Mouse (Mus musculus): ENCODE data around the gene Fchsd2. TPM values are rescaled to one million over a fixed set of nuclear protein-coding genes. Genes with fewer than 3 reads are reported as not detected.

Gene Fchsd2
- polyA plus RNA-seq, 1 experiment from 2014 or later: 28.5 TPM

- Histone ChIP-seq H3K9me3 (ENCODE audit: control insufficient read depth, low read length) (no peaks in the 10 kb centered on the region), H3K27me3 (ENCODE audit: control insufficient read depth, insufficient read depth, low read length) (no peaks in the 10 kb centered on the region), H3K9ac (ENCODE audit: low read length) (no peak overlapping the region), H3K4me2 (ENCODE audit: low read depth) (no peak overlapping the region), H3K36me3 (ENCODE audit: control insufficient read depth, insufficient read depth, low read length) (no peaks in the 10 kb centered on the region), H3K27ac (ENCODE audit: low read depth, low read length) (no peak overlapping the region), H3K4me1 (ENCODE audit: control insufficient read depth, insufficient read depth, low read length) (no peaks in the 10 kb centered on the region), H3K4me3 (ENCODE audit: low read depth, low read length) (no peak overlapping the region)
- DNase-seq (ENCODE audit: low spot score): no peak
- WGBS: 79% methylated on average over 4 of the region's 4 CpGs
- no peak for ATAC-seq (ENCODE audit: insufficient read depth, low FRiP score, low TSS enrichment)
These were observed 6.9 kb upstream of the Fchsd2 start for GRCm38 (mm10) chr7:101085779-101086178.

- H3K4me2 ChIP-seq (ENCODE audit: low read depth): no peak overlapping the region
These were observed 4.0 kb upstream of the Fchsd2 start for GRCm38 (mm10) chr7:101088687-101089086.

GRCm38 (mm10) chr7:101089242-101089641, 3.4 kb upstream of the Fchsd2 start:
- Histone ChIP-seq H3K27ac (ENCODE audit: low read depth, low read length) (no peak overlapping the region), H3K27me3 (ENCODE audit: control insufficient read depth, insufficient read depth, low read length) (no peaks in the 10 kb centered on the region), H3K36me3 (ENCODE audit: control insufficient read depth, insufficient read depth, low read length) (no peaks in the 10 kb centered on the region), H3K4me3 (ENCODE audit: low read depth, low read length) (no peak overlapping the region), H3K4me1 (ENCODE audit: control insufficient read depth, insufficient read depth, low read length) (no peaks in the 10 kb centered on the region), H3K4me2 (ENCODE audit: low read depth) (no peak overlapping the region), H3K9ac (ENCODE audit: low read length) (no peak overlapping the region), H3K9me3 (ENCODE audit: control insufficient read depth, low read length) (no peaks in the 10 kb centered on the region)
- WGBS: 88% methylated on average over 3 of the region's 3 CpGs
- DNase-seq (ENCODE audit: low spot score) (no peak), ATAC-seq (ENCODE audit: insufficient read depth, low FRiP score, low TSS enrichment) (no peak)

More at GRCm38 (mm10) chr7:101088687-101089086, 4.0 kb upstream of the Fchsd2 start:
- H3K27ac ChIP-seq (ENCODE audit: low read depth, low read length): no peak overlapping the region
- H3K36me3 ChIP-seq (ENCODE audit: control insufficient read depth, insufficient read depth, low read length): no peaks in the 10 kb centered on the region
- ATAC-seq (ENCODE audit: insufficient read depth, low FRiP score, low TSS enrichment) (no peak), DNase-seq (ENCODE audit: low spot score) (no peak)
- 79% methylated on average over 4 of the region's 4 CpGs for WGBS
- H3K27me3 ChIP-seq (ENCODE audit: control insufficient read depth, insufficient read depth, low read length): no peaks in the 10 kb centered on the region
- H3K4me1 ChIP-seq (ENCODE audit: control insufficient read depth, insufficient read depth, low read length): no peaks in the 10 kb centered on the region
- no peaks in the 10 kb centered on the region for H3K9me3 ChIP-seq (ENCODE audit: control insufficient read depth, low read length)
- no peak overlapping the region for H3K4me3 ChIP-seq (ENCODE audit: low read depth, low read length)
- no peak overlapping the region for H3K9ac ChIP-seq (ENCODE audit: low read length)

- DNase-seq (ENCODE audit: low spot score) (no peak), ATAC-seq (ENCODE audit: insufficient read depth, low FRiP score, low TSS enrichment) (no peak)
- H3K27me3 ChIP-seq (ENCODE audit: control insufficient read depth, insufficient read depth, low read length): no peaks in the 10 kb centered on the region
- no peaks in the 10 kb centered on the region for H3K36me3 ChIP-seq (ENCODE audit: control insufficient read depth, insufficient read depth, low read length)
- no peaks in the 10 kb centered on the region for H3K4me1 ChIP-seq (ENCODE audit: control insufficient read depth, insufficient read depth, low read length)
- 78% methylated on average over 3 of the region's 3 CpGs for WGBS
- H3K9me3 ChIP-seq (ENCODE audit: control insufficient read depth, low read length): no peaks in the 10 kb centered on the region
- H3K9ac ChIP-seq (ENCODE audit: low read length): no peak overlapping the region
- no peak overlapping the region for H3K4me3 ChIP-seq (ENCODE audit: low read depth, low read length)
- no peak overlapping the region for H3K4me2 ChIP-seq (ENCODE audit: low read depth)
- H3K27ac ChIP-seq (ENCODE audit: low read depth, low read length): no peak overlapping the region
These were observed 568 bp downstream of the Fchsd2 start for GRCm38 (mm10) chr7:101093231-101093630.

GRCm38 (mm10) chr7:101094746-101095145, 2.1 kb downstream of the Fchsd2 start:
- H3K9ac ChIP-seq (ENCODE audit: low read length): no peak overlapping the region
- H3K27me3 ChIP-seq (ENCODE audit: control insufficient read depth, insufficient read depth, low read length): no peaks in the 10 kb centered on the region
- no peak overlapping the region for H3K4me2 ChIP-seq (ENCODE audit: low read depth)
- DNase-seq (ENCODE audit: low spot score): no peak
- no peak overlapping the region for H3K27ac ChIP-seq (ENCODE audit: low read depth, low read length)
- H3K9me3 ChIP-seq (ENCODE audit: control insufficient read depth, low read length): no peaks in the 10 kb centered on the region
- H3K4me1 ChIP-seq (ENCODE audit: control insufficient read depth, insufficient read depth, low read length): no peaks in the 10 kb centered on the region
- WGBS: 56% methylated on average over 1 of the region's 1 CpGs
- ATAC-seq (ENCODE audit: insufficient read depth, low FRiP score, low TSS enrichment): no peak
- no peaks in the 10 kb centered on the region for H3K36me3 ChIP-seq (ENCODE audit: control insufficient read depth, insufficient read depth, low read length)
- H3K4me3 ChIP-seq (ENCODE audit: low read depth, low read length): no peak overlapping the region

- Histone ChIP-seq H3K4me3 (ENCODE audit: low read depth, low read length) (no peak overlapping the region), H3K4me1 (ENCODE audit: control insufficient read depth, insufficient read depth, low read length) (no peaks in the 10 kb centered on the region), H3K4me2 (ENCODE audit: low read depth) (no peak overlapping the region), H3K27ac (ENCODE audit: low read depth, low read length) (no peak overlapping the region), H3K36me3 (ENCODE audit: control insufficient read depth, insufficient read depth, low read length) (no peaks in the 10 kb centered on the region), H3K9me3 (ENCODE audit: control insufficient read depth, low read length) (no peaks in the 10 kb centered on the region), H3K27me3 (ENCODE audit: control insufficient read depth, insufficient read depth, low read length) (no peaks in the 10 kb centered on the region), H3K9ac (ENCODE audit: low read length) (no peak overlapping the region)
- ATAC-seq (ENCODE audit: insufficient read depth, low FRiP score, low TSS enrichment) (no peak), DNase-seq (ENCODE audit: low spot score) (no peak)
- WGBS: 88% methylated on average over 5 of the region's 5 CpGs
These were observed 2.9 kb downstream of the Fchsd2 start for GRCm38 (mm10) chr7:101095560-101095959.

- no peaks in the 10 kb centered on the region for H3K27me3 ChIP-seq (ENCODE audit: control insufficient read depth, insufficient read depth, low read length)
- H3K4me1 ChIP-seq (ENCODE audit: control insufficient read depth, insufficient read depth, low read length): no peaks in the 10 kb centered on the region
- ATAC-seq (ENCODE audit: insufficient read depth, low FRiP score, low TSS enrichment): no peak
- H3K9me3 ChIP-seq (ENCODE audit: control insufficient read depth, low read length): no peaks in the 10 kb centered on the region
- 96% methylated on average over 2 of the region's 2 CpGs for WGBS
- H3K4me3 ChIP-seq (ENCODE audit: low read depth, low read length): no peak overlapping the region
- H3K27ac ChIP-seq (ENCODE audit: low read depth, low read length): no peak overlapping the region
- H3K4me2 ChIP-seq (ENCODE audit: low read depth): no peak overlapping the region
- no peaks in the 10 kb centered on the region for H3K36me3 ChIP-seq (ENCODE audit: control insufficient read depth, insufficient read depth, low read length)
- DNase-seq (ENCODE audit: low spot score): no peak
- H3K9ac ChIP-seq (ENCODE audit: low read length): no peak overlapping the region
These were observed 3.9 kb downstream of the Fchsd2 start for GRCm38 (mm10) chr7:101096576-101096975.

GRCm38 (mm10) chr7:101097084-101097483, 4.4 kb downstream of the Fchsd2 start:
- H3K4me3 ChIP-seq (ENCODE audit: low read depth, low read length): no peak overlapping the region
- ATAC-seq (ENCODE audit: insufficient read depth, low FRiP score, low TSS enrichment): no peak
- H3K36me3 ChIP-seq (ENCODE audit: control insufficient read depth, insufficient read depth, low read length): no peaks in the 10 kb centered on the region
- DNase-seq (ENCODE audit: low spot score): no peak
- H3K9me3 ChIP-seq (ENCODE audit: control insufficient read depth, low read length): no peaks in the 10 kb centered on the region
- 54% methylated on average over 3 of the region's 3 CpGs for WGBS
- H3K9ac ChIP-seq (ENCODE audit: low read length): no peak overlapping the region
- H3K27ac ChIP-seq (ENCODE audit: low read depth, low read length): no peak overlapping the region
- no peak overlapping the region for H3K4me2 ChIP-seq (ENCODE audit: low read depth)
- H3K4me1 ChIP-seq (ENCODE audit: control insufficient read depth, insufficient read depth, low read length): no peaks in the 10 kb centered on the region
- H3K27me3 ChIP-seq (ENCODE audit: control insufficient read depth, insufficient read depth, low read length): no peaks in the 10 kb centered on the region

- no peaks in the 10 kb centered on the region for H3K4me1 ChIP-seq (ENCODE audit: control insufficient read depth, insufficient read depth, low read length)
- no peak overlapping the region for H3K27ac ChIP-seq (ENCODE audit: low read depth, low read length)
- no peak overlapping the region for H3K4me3 ChIP-seq (ENCODE audit: low read depth, low read length)
- no peaks in the 10 kb centered on the region for H3K27me3 ChIP-seq (ENCODE audit: control insufficient read depth, insufficient read depth, low read length)
- no peak overlapping the region for H3K4me2 ChIP-seq (ENCODE audit: low read depth)
- WGBS: 69% methylated on average over 3 of the region's 3 CpGs
- ATAC-seq (ENCODE audit: insufficient read depth, low FRiP score, low TSS enrichment): no peak
- H3K36me3 ChIP-seq (ENCODE audit: control insufficient read depth, insufficient read depth, low read length): no peaks in the 10 kb centered on the region
- no peaks in the 10 kb centered on the region for H3K9me3 ChIP-seq (ENCODE audit: control insufficient read depth, low read length)
- H3K9ac ChIP-seq (ENCODE audit: low read length): no peak overlapping the region
- DNase-seq (ENCODE audit: low spot score): no peak
These were observed 7.3 kb downstream of the Fchsd2 start for GRCm38 (mm10) chr7:101099981-101100380.
